Mouse (Mus musculus) cerebellum, adult 2 months (tissue): ENCODE results near the gene Tns4.

Experiments used
- CTCF ChIP-seq: fragments of 200-500 bp; IDR thresholded peaks from 2 replicates; pipeline ENCODE4 v1.5.1; 2011; ENCODE audit warnings: low read depth, mild to moderate bottlenecking, control low read depth, low read length, moderate library complexity, borderline replicate concordance; ENCODE audit not compliant: insufficient read depth
- POLR2A ChIP-seq: fragments of 200-500 bp; IDR thresholded peaks from 2 replicates; pipeline ENCODE4 v1.6.1; 2011; ENCODE audit warnings: low read length, control low read depth, borderline replicate concordance; ENCODE audit not compliant: insufficient read depth

DNA sequence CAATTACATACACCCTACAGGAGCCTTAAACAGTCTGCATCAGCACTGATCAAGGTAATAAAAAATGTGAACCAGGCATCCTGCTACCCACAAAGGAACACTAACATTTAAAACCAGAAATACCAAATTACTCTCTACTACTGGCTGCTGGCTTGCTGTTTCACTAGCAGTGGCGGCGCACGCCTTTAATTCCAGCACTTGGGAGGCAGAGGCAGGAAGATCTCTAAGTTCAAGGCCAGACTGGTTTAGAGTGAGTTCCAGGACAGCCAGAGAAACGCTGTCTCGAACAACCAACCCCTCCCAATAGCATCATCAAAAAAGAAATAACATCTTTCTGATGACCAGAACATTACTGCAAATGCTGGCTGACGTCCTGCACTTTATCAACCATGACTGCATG is 69.3 kb downstream of the Tns4 start:
- TF ChIP-seq CTCF (no peak), POLR2A (no peak)
